In genomic region chr2:92954404-92955114, GRCm38 (mm10) we compare ENCODE assay signal across 7 mouse cellular contexts. TPM values are rescaled to one million over a fixed set of nuclear protein-coding genes. Genes with fewer than 3 reads are reported as not detected.
A peak's percentile ranks its signal among the peaks of the same experiment; 100 is the strongest.
DNase-seq lines count a peak whose midpoint lies in the region; ATAC-seq and TF ChIP-seq lines count a peak whose summit lies in the region.

No protein-coding gene starts in this region.

- TF ChIP-seq POLR2A in bone marrow, adult 2 months (IDR thresholded peaks at IDR 0.05; ENCODE audit: borderline replicate concordance, control insufficient read depth, low read depth, low read length): no peak
- TF ChIP-seq POLR2A in embryonic fibroblast, embryonic 13.5 days (IDR thresholded peaks at IDR 0.05; ENCODE audit: low read depth, low read length): no peak

- no peak overlapping the region for H3K27ac ChIP-seq in bone marrow, adult 2 months (ENCODE audit: control insufficient read depth, insufficient read depth, low read depth, low read length, poor library complexity)
- H3K27ac ChIP-seq in embryonic fibroblast, embryonic 13.5 days (ENCODE audit: insufficient read depth, low read length): no peak overlapping the region
- no peak overlapping the region for H3K27ac ChIP-seq in liver, embryonic 13.5 days

- no peak for ATAC-seq in liver, embryonic 13.5 days (ENCODE audit: low read depth)

- no peak overlapping the region for H3K4me3 ChIP-seq in bone marrow, adult 2 months (replicated peaks; ENCODE audit: control insufficient read depth, low read depth, low read length)
- no peak overlapping the region for H3K4me3 ChIP-seq in embryonic fibroblast, embryonic 13.5 days (ENCODE audit: insufficient read depth, low read length)
- no peak overlapping the region for H3K4me3 ChIP-seq in liver, embryonic 13.5 days (replicated peaks)

- DNase-seq in 3T3-L1 (ENCODE audit: low read depth, low spot score): peak; percentile 69
- peak; percentile 64 to 67 for DNase-seq in B cell, adult 2 months
- DNase-seq in kidney, postnatal 10 days: peak; percentile 83
- peak; percentile 56 for DNase-seq in liver, embryonic 13.5 days
- peak; percentile 28 for DNase-seq in skeletal muscle tissue, adult 2 months (ENCODE audit: low read depth, low spot score)

- no peaks in the 10 kb centered on the region for H3K27me3 ChIP-seq in liver, embryonic 13.5 days

- no peak overlapping the region for H3K9ac ChIP-seq in liver, embryonic 13.5 days

- no peaks in the 10 kb centered on the region for H3K9me3 ChIP-seq in liver, embryonic 13.5 days (replicated peaks)

- H3K4me2 ChIP-seq in liver, embryonic 13.5 days: no peak overlapping the region

- peak; percentile 78 for TF ChIP-seq CTCF in bone marrow, adult 2 months (IDR thresholded peaks at IDR 0.05; ENCODE audit: control insufficient read depth, insufficient read depth, low read length)
- TF ChIP-seq CTCF in embryonic fibroblast, embryonic 13.5 days (IDR thresholded peaks at IDR 0.05; ENCODE audit: borderline replicate concordance, insufficient read depth, low read length): peak; percentile 87

- H3K4me1 ChIP-seq in bone marrow, adult 2 months (ENCODE audit: control insufficient read depth, insufficient read depth, low read length): no peaks in the 10 kb centered on the region
- H3K4me1 ChIP-seq in embryonic fibroblast, embryonic 13.5 days (ENCODE audit: control insufficient read depth, insufficient read depth, low read length): no peaks in the 10 kb centered on the region
- peaks cover 6% of the 10 kb centered on the region for H3K4me1 ChIP-seq in liver, embryonic 13.5 days (replicated peaks)

- no peaks in the 10 kb centered on the region for H3K36me3 ChIP-seq in liver, embryonic 13.5 days

- 42% methylated on average over 11 of the region's 11 CpGs for WGBS in bone marrow, adult 2 months
- 39% methylated on average over 11 of the region's 11 CpGs for WGBS in liver, embryonic 13.5 days (ENCODE audit: insufficient replicate concordance)

RNA-seq across cellular contexts. Expression of gene Syt13, which starts 39.7 kb away (rescaled TPM):
- not detected in 2 replicates for polyA plus RNA-seq in bone marrow, adult 2 months (2011; ENCODE audit: insufficient read depth, insufficient read length, low replicate concordance, missing spikeins)
- 9.2 and 13.4 TPM in 2 replicates for polyA plus RNA-seq in embryonic fibroblast, embryonic 13.5 days (2011; ENCODE audit: insufficient read length, low read depth, missing spikeins)
- polyA plus RNA-seq in liver, embryonic 13.5 days (2015; fragmentation: Nextera tagmentation; extraction: Ambion mirVana): 0.16 and 0.22 TPM in 2 replicates

Comparison
In these comparisons a context has a peak if more than half of its experiments do, and no peak if none do; other contexts are left out.
1. DNase-seq: peak in every context shown above with its lines; median percentile 83 in kidney, postnatal 10 days; 69 in 3T3-L1; 66 in B cell, adult 2 months; 56 in liver, embryonic 13.5 days; 28 in skeletal muscle tissue, adult 2 months.